Mouse (Mus musculus) midbrain, postnatal 0 days (tissue): Measurements from ENCODE around the gene Wnk2. TPM values are rescaled to one million over a fixed set of nuclear protein-coding genes. Genes with fewer than 3 reads are reported as not detected.
A peak's percentile ranks its signal among the peaks of the same experiment; 100 is the strongest.

ENCODE experiments used
- ATAC-seq: fragments of 200-750 bp; cut with Nextera tagmentation; 2 replicates; pipeline ENCODE4 v1.8.0; 2017; ENCODE audit warnings: moderate number of reproducible peaks, mild to moderate bottlenecking, moderate TSS enrichment, moderate library complexity; ENCODE audit not compliant: low FRiP score
- DNase-seq: peaks from one replicate; pipeline ENCODE4 v3.0.0-alpha.2; 2015; ENCODE audit warnings: low spot score
- H3K27ac ChIP-seq: fragments of 300-500 bp; sonication (generic); 2 replicates; pipeline ENCODE4 v1.5.1; 2014; ENCODE audit warnings: low read depth, mild to moderate bottlenecking, low read length, mixed read lengths
- H3K27me3 ChIP-seq: fragments of 300-500 bp; sonication (generic); 2 replicates; pipeline ENCODE4 v1.6.1; 2014; ENCODE audit warnings: low read length, control low read depth, mixed read lengths; ENCODE audit not compliant: insufficient read depth
- H3K36me3 ChIP-seq: fragments of 300-500 bp; sonication (generic); 2 replicates; pipeline ENCODE4 v1.6.1; 2014; ENCODE audit warnings: low read length, control low read depth, mixed read lengths; ENCODE audit not compliant: insufficient read depth
- H3K4me1 ChIP-seq: fragments of 300-500 bp; sonication (generic); 2 replicates; pipeline ENCODE4 v1.6.1; 2014; ENCODE audit warnings: mild to moderate bottlenecking, control low read depth, antibody characterized with exemption, low read length, mixed read lengths; ENCODE audit not compliant: insufficient read depth
- H3K4me2 ChIP-seq: fragments of 300-500 bp; sonication (generic); 2 replicates; pipeline ENCODE4 v1.6.1; 2014; ENCODE audit warnings: low read depth, mild to moderate bottlenecking, low read length, mixed read lengths; ENCODE audit not compliant: poor library complexity, severe bottlenecking
- H3K4me3 ChIP-seq: fragments of 300-500 bp; sonication (generic); 2 replicates; pipeline ENCODE4 v1.5.1; 2014; ENCODE audit warnings: low read depth, mild to moderate bottlenecking, low read length, moderate library complexity
- H3K9ac ChIP-seq: fragments of 300-500 bp; sonication (generic); replicated peaks from 2 replicates; pipeline ENCODE4 v1.6.1; 2014; ENCODE audit warnings: mild to moderate bottlenecking, low read length, moderate library complexity, mixed read lengths; ENCODE audit not compliant: poor library complexity, severe bottlenecking
- H3K9me3 ChIP-seq: fragments of 300-500 bp; sonication (generic); 2 replicates; pipeline ENCODE4 v1.6.1; 2016; ENCODE audit warnings: low read length, control low read depth
- CTCF ChIP-seq: IDR thresholded peaks from 2 replicates; pipeline ENCODE4 v1.5.1; 2016; ENCODE audit warnings: antibody characterized with exemption, mild to moderate bottlenecking
- WGBS: fragments of 180-500 bp; shearing (Covaris S2); extraction: QIAGEN DNeasy Blood & Tissue Kit; methylation state at CpG from one replicate; pipeline ENCODE4 v1.1.7; 2014; 5-methylcytosine and 5-hydroxymethylcytosine counted together
- polyA plus RNA-seq: library from polyadenylated mRNA; unstranded; fragments of >200 nt; fragmentation: Nextera tagmentation; extraction: Ambion mirVana; gene quantifications from 2 replicates; pipeline ENCODE4 v1.2.1, GENCODE M21; 2015
- total RNA-seq: library from RNA; depleted of rRNA; stranded (reverse); fragments of >200 nt; gene quantifications from 2 replicates; pipeline ENCODE4 v1.2.3, GENCODE M21; 2014

The Wnk2 gene
- total and polyA plus RNA-seq, 2 experiments from 2014 or later: 17.7 to 62.9 TPM

- Histone ChIP-seq H3K4me1 (no peaks in the 10 kb centered on the region), H3K36me3 (no peaks in the 10 kb centered on the region), H3K4me2 (no peak overlapping the region), H3K4me3 (no peak overlapping the region), H3K27ac (no peak overlapping the region), H3K27me3 (no peaks in the 10 kb centered on the region), H3K9me3 (no peaks in the 10 kb centered on the region), H3K9ac (no peak overlapping the region)
- WGBS: 83% methylated on average over 4 of the region's 4 CpGs
- no peak for ATAC-seq
- TF ChIP-seq CTCF: no peak
- no peak for DNase-seq
Observed at GRCm38 (mm10) chr13:49162722-49163121, 14.9 kb upstream of the Wnk2 start.

GRCm38 (mm10) chr13:49161236-49161635 lies 13.4 kb upstream of the Wnk2 start:
- Histone ChIP-seq H3K4me3 (no peak overlapping the region), H3K9me3 (no peaks in the 10 kb centered on the region), H3K9ac (no peak overlapping the region), H3K36me3 (no peaks in the 10 kb centered on the region), H3K4me1 (no peaks in the 10 kb centered on the region), H3K27me3 (no peaks in the 10 kb centered on the region), H3K27ac (no peak overlapping the region), H3K4me2 (no peak overlapping the region)
- peak; percentile 28; the same call in 1 of the 2 replicates for TF ChIP-seq CTCF
- no peak for ATAC-seq
- no peak for DNase-seq
- WGBS: 59% methylated on average over 2 of the region's 2 CpGs

- WGBS: 84% methylated on average over 10 of the region's 10 CpGs
- no peak overlapping the region for H3K9ac ChIP-seq
- no peak for DNase-seq
- ATAC-seq: no peak
- H3K4me3 ChIP-seq: no peak overlapping the region
- no peak for TF ChIP-seq CTCF
- no peak overlapping the region for H3K27ac ChIP-seq
- no peaks in the 10 kb centered on the region for H3K9me3 ChIP-seq
- H3K4me1 ChIP-seq: no peaks in the 10 kb centered on the region
- H3K4me2 ChIP-seq: no peak overlapping the region
- no peaks in the 10 kb centered on the region for H3K27me3 ChIP-seq
- no peaks in the 10 kb centered on the region for H3K36me3 ChIP-seq
Observed at GRCm38 (mm10) chr13:49158040-49158713, 10.4 kb upstream of the Wnk2 start.

DNA sequence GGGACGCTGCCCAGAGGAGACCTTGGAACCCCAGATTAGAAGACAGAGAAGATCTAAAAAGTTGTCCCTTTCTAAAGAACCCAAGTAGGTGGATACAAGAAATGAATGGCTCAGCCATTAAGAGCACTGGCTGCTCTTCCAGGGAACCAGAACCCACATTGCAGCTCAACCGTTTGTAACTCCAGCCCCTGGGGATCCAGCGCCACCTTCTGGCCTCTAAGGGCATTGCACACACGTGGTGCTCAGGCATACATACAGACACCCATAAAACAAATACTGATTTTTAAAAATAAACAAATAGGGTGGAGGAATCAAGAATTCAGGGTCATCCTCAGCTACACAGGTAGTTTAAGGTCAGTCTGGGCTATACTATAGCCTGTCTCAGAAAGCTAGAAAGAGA lies 8.8 kb upstream of the Wnk2 start:
- Histone ChIP-seq H3K9me3 (no peaks in the 10 kb centered on the region), H3K27ac (no peak overlapping the region), H3K4me1 (no peaks in the 10 kb centered on the region), H3K9ac (no peak overlapping the region), H3K4me3 (no peak overlapping the region), H3K36me3 (no peaks in the 10 kb centered on the region), H3K4me2 (no peak overlapping the region), H3K27me3 (no peaks in the 10 kb centered on the region)
- 72% methylated on average over 4 of the region's 4 CpGs for WGBS
- no peak for DNase-seq
- peak; percentile 60 for TF ChIP-seq CTCF
- ATAC-seq: no peak

GRCm38 (mm10) chr13:49154621-49155020 lies 6.8 kb upstream of the Wnk2 start:
- WGBS: 58% methylated on average over 7 of the region's 7 CpGs
- H3K4me3 ChIP-seq: no peak overlapping the region
- no peak for DNase-seq
- no peaks in the 10 kb centered on the region for H3K36me3 ChIP-seq
- no peaks in the 10 kb centered on the region for H3K27me3 ChIP-seq
- no peak overlapping the region for H3K9ac ChIP-seq
- TF ChIP-seq CTCF: no peak
- H3K27ac ChIP-seq: no peak overlapping the region
- H3K9me3 ChIP-seq: no peaks in the 10 kb centered on the region
- H3K4me2 ChIP-seq: no peak overlapping the region
- H3K4me1 ChIP-seq: no peaks in the 10 kb centered on the region
- no peak for ATAC-seq

- Histone ChIP-seq H3K4me3 (no peak overlapping the region), H3K36me3 (no peaks in the 10 kb centered on the region), H3K4me1 (no peaks in the 10 kb centered on the region), H3K27me3 (no peaks in the 10 kb centered on the region), H3K4me2 (no peak overlapping the region), H3K9me3 (no peaks in the 10 kb centered on the region), H3K27ac (no peak overlapping the region), H3K9ac (no peak overlapping the region)
- TF ChIP-seq CTCF: no peak
- no peak for DNase-seq
- no peak for ATAC-seq
- 82% methylated on average over 10 of the region's 10 CpGs for WGBS
Observed at GRCm38 (mm10) chr13:49154028-49154427, 6.2 kb upstream of the Wnk2 start.
